Mouse (Mus musculus) cerebellum, adult 2 months (tissue): ENCODE measurements at regions not wholly inside any gene's neighbourhood (a gene's known extent, or its start where the extent isn't known, plus 50 kb on each side); places are given as distances from the start of the nearest gene placed in this dataset.

Experiments
- CTCF ChIP-seq: fragments of 200-500 bp; IDR thresholded peaks from 2 replicates; pipeline ENCODE4 v1.5.1; 2011; ENCODE audit warnings: low read depth, mild to moderate bottlenecking, control low read depth, low read length, moderate library complexity, borderline replicate concordance; ENCODE audit not compliant: insufficient read depth
- POLR2A ChIP-seq: fragments of 200-500 bp; IDR thresholded peaks from 2 replicates; pipeline ENCODE4 v1.6.1; 2011; ENCODE audit warnings: low read length, control low read depth, borderline replicate concordance; ENCODE audit not compliant: insufficient read depth

DNA sequence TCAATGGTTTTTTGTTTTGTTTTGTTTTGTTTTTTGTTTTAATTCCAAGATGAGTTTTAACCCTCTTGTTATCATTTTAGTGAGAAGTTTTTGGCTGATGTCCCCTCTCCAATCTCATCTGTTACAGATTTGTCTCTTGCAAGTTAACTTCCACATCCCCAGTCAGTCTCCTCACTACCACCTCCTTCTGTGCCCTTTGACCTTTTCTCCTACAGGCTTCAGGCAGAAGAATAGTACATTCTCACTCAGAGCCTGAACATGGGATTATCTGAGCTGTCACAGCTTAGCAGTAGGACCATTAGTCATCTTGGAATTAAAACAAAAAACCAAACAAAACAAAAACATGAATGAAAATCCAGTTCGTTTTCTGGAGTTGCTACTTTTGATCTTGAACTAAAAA is 206.8 kb upstream of the Map3k7 start:
- TF ChIP-seq POLR2A (no peak), CTCF (no peak)
